Mouse (Mus musculus) right cerebral cortex, postnatal 36 days (tissue): ENCODE data around the gene Pard3b.

ENCODE experiments used
- DNase-seq, 2 experiments: peaks; one replicate each; pipeline ENCODE4 v3.0.0; 2022; ENCODE audit warnings: low spot score in 2 of 2, mixed read lengths in 1 of 2

Gene Pard3b

GRCm38 (mm10) chr1:62081129-62081528 lies 442.5 kb downstream of the Pard3b start:
- no peak for DNase-seq

GRCm38 (mm10) chr1:62085995-62086394 lies 447.4 kb downstream of the Pard3b start:
- no peak for DNase-seq

- DNase-seq = no peak
These were observed 448.8 kb downstream of the Pard3b start for GRCm38 (mm10) chr1:62087464-62087863.

- no peak for DNase-seq
These were observed 456.3 kb downstream of the Pard3b start for GRCm38 (mm10) chr1:62094885-62095284.

- no peak for DNase-seq
These were observed 483.8 kb downstream of the Pard3b start for GRCm38 (mm10) chr1:62122426-62122825.

- DNase-seq = no peak
These were observed 490.6 kb downstream of the Pard3b start for GRCm38 (mm10) chr1:62129186-62129585.

- no peak for DNase-seq
These were observed 509.5 kb downstream of the Pard3b start for GRCm38 (mm10) chr1:62148134-62148533.

- no peak for DNase-seq
These were observed 510.2 kb downstream of the Pard3b start for GRCm38 (mm10) chr1:62148786-62149185.

- no peak for DNase-seq
These were observed 517.3 kb downstream of the Pard3b start for GRCm38 (mm10) chr1:62155970-62156369.

- no peak for DNase-seq
These were observed 521.0 kb downstream of the Pard3b start for GRCm38 (mm10) chr1:62159592-62159991.

GRCm38 (mm10) chr1:62175013-62175640 lies 536.5 kb downstream of the Pard3b start:
- DNase-seq = no peak

GRCm38 (mm10) chr1:62181638-62182037 lies 543.0 kb downstream of the Pard3b start:
- no peak for DNase-seq

GRCm38 (mm10) chr1:62182634-62183033 lies 544.0 kb downstream of the Pard3b start:
- DNase-seq = no peak

- no peak for DNase-seq
These were observed 552.2 kb downstream of the Pard3b start for GRCm38 (mm10) chr1:62190786-62191185.

- DNase-seq = no peak
These were observed 558.9 kb downstream of the Pard3b start for GRCm38 (mm10) chr1:62197515-62197914.

GRCm38 (mm10) chr1:62200919-62201318 lies 562.3 kb downstream of the Pard3b start:
- no peak for DNase-seq

GRCm38 (mm10) chr1:62201686-62202257 lies 563.1 kb downstream of the Pard3b start:
- DNase-seq = no peak

GRCm38 (mm10) chr1:62213285-62213684 lies 574.7 kb downstream of the Pard3b start:
- no peak for DNase-seq

- no peak for DNase-seq
These were observed 577.2 kb downstream of the Pard3b start for GRCm38 (mm10) chr1:62215842-62216241.

- peak in 1 of 2 experiments; percentile 10 for DNase-seq
These were observed 577.9 kb downstream of the Pard3b start for GRCm38 (mm10) chr1:62216568-62216967.

- DNase-seq = no peak
These were observed 590.5 kb downstream of the Pard3b start for GRCm38 (mm10) chr1:62229129-62229528.

- DNase-seq = no peak
These were observed 595.4 kb downstream of the Pard3b start for GRCm38 (mm10) chr1:62234039-62234438.

- no peak for DNase-seq
These were observed 596.5 kb downstream of the Pard3b start for GRCm38 (mm10) chr1:62235121-62235520.
